Mouse (Mus musculus) large intestine, adult 2 months (tissue): ENCODE data around the gene Gpr21. TPM values are rescaled to one million over a fixed set of nuclear protein-coding genes. Genes with fewer than 3 reads are reported as not detected.
"Not testable (repeated sequence)": the region's sequence is repeated elsewhere in the genome, so short reads cannot be mapped to it uniquely, and the experiment has no call there.

Source experiments
- DNase-seq: peaks from one replicate; pipeline ENCODE4 v3.0.0-alpha.2; 2012; ENCODE audit warnings: low read depth, low spot score
- WGBS: fragments of 180-500 bp; shearing (Covaris S2); methylation state at CpG from one replicate; pipeline ENCODE4 v1.1.7; 2018; 5-methylcytosine and 5-hydroxymethylcytosine counted together
- polyA plus RNA-seq: library from polyadenylated mRNA; depleted of rRNA; stranded (reverse); fragments of >200 nt; gene quantifications from 2 replicates; pipeline ENCODE4 v1.2.3, GENCODE M21; 2012; rRNA removed

Gpr21 gene
- 0.04 and 0.12 TPM in 2 replicates for polyA plus RNA-seq

DNA sequence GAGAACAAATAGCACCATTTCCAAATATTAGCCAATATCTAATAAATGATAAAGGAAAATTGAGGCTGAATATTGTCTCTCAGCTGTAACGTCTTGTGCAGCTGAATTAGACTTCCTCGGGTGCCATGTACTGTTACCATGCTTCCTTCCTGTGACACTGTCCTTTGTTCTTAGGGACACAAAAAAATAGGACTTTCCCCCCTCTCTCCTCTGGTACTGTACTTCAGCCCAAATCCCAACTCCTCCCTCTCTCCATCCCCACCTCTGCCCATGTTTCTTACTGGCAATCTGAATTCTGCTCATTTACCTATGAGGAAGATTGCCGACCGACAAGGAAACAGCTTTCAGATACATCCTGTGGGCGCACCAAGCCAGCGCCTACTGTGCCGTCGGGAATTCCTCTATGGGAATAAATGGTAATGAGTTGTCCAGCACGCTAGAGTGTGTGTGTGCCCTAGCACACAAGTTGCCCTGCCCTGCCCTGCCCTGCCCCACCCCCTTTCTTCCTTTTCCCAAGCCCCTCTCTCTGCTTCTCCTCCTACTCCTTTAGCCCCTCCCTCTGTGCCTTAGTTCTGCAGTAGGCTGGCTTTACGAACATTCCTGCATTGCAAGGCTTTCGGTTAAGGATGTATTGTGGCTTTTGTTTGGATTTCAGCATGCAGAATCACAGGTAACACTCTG, at the start of gene Gpr21:
Gene Gpr21, plus strand, starts transcription at position 303 of the 681 bp plus-strand sequence.
- no peak for DNase-seq
- 35% methylated on average over 11 of the region's 11 CpGs for WGBS

DNA sequence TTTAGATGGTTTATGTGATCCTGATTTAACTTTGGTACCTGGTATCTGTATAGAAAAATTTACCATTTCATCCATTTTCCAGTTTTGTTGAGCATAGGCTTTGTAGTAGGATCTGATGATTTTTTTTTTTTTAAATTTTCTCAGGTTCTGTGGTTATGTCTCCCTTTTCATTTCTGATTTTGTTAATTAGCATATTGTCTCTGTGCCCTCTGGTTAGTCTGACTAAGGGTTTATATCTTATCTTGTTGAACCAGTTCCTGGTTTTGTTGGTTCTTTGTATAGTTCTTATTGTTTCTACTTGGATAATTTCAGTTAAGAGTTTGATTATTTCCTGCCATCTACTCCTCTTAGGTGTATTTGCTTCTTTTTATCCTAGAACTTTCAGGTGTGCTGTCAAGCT, 36.6 kb upstream of the Gpr21 start:
- DNase-seq = no peak

DNA sequence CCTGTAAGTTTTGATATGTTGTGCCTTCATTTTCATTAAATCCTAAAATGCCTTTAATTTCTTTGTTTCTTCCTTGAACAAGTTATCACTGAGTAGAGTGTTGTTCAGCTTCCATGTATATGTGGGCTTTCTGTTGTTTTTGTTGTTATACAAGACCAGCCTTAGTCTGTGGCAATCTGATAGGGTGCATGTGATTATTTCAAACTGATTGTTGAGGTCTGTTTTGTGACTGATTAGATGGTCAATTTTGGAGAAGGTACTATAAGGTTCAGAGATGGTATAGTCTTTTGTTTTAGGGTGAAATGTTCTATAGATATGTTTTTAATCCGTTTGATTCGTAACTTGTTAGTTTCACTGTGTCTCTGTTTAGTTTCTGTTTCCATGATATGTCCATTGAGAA, 36.1 kb upstream of the Gpr21 start:
- WGBS = 88% methylated on average over 2 of the region's 2 CpGs
- DNase-seq = no peak

DNA sequence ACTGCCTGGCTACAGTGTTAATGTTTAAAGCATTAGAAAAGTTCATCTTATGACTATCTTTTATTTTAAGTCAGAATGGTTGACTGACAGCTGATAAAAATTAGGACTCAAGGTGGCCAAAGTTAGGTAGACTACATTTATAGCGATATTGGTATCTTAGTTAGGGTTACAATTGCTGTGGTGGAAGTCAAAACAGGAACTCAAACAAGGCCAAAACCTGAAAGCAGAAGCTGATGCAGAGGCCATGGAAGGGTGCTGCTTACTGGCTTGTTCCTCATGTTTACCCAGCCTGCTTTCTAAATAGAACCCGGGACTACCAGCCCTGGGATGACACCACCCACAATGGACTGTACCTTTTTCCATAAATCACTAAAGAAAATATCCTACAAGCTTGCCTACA, 32.0 kb upstream of the Gpr21 start:
- WGBS = 66% methylated on average over 2 of the region's 2 CpGs
- no peak for DNase-seq

DNA sequence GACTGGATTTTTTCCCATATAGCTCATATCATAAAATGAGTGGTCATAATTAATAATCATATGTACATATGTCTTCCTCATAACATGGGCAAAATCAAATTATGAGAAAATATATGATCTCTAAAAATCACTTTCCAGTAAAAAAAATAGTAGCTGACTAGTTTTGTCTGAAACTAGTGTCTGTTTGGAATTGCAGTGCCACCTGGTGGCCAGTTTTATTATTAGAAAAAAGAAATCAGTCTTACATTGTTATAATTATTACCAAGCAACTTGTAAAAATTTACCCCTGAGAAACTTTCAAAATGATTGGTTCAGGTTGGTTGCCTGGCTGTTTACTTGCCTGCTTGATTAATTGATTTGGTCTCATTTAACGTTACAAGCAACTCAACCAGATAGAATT, 30.8 kb upstream of the Gpr21 start:
- peak; percentile 16 for DNase-seq
- 81% methylated on average over 1 of the region's 1 CpGs for WGBS

DNA sequence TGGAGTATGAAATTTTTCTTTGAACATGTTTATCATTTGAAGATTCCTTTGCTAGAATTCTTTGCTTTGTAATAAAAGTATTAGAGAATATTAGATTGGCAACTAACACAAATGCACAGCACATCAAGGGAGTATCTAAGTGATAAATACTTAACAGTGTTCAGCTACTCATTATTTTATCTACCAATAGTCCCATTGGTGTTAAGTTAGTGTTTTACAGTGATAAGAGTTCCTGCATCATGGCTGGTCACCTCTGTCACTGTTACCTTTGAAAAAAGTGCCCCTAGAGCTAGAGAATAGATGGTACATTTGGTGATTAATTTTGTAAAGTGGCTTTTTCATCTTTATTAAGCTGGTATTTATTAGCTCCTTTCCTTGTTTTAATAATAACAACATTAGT, 29.7 kb upstream of the Gpr21 start:
- DNase-seq = no peak

DNA sequence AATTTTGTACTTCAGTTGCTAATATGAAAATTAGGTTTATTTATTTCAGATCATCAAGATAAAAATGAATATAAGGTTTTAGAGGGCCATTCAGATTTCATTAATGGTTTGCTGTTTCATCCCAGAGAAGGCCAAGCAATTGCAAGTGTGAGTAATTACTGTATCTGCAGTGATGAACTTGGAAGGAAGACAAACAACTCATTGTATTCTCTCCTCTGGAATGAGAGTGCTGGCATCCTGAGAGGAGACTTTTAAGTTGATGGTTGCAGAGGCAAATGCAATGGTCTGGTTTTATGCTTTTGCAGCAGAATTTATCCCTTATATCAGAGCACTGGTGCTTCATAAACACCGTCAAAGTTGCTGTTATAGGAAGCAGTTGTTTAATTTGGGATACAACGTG, 27.2 kb upstream of the Gpr21 start:
- WGBS = 87% methylated on average over 2 of the region's 2 CpGs
- DNase-seq = no peak

DNA sequence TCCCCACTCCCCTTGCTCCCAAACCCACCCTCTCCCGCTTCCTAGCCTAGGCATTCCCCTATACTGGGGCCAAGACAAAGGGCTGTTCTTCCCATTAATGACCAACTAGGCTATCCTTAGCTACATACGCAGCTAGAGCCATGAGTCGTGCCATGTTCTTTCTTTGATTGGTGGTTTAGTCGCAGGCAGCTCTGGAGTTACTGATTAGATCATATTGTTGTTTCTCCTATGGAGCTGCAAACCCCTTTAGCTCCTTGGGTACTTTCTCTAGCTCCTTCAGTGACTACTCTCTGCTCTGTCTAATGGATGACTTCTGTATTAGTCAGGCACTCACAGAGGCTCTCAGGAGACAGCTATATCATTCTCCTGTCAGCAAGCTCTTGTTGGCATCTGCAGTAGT, 18.8 kb upstream of the Gpr21 start:
- DNase-seq = no peak
- 97% methylated on average over 4 of the region's 4 CpGs for WGBS

DNA sequence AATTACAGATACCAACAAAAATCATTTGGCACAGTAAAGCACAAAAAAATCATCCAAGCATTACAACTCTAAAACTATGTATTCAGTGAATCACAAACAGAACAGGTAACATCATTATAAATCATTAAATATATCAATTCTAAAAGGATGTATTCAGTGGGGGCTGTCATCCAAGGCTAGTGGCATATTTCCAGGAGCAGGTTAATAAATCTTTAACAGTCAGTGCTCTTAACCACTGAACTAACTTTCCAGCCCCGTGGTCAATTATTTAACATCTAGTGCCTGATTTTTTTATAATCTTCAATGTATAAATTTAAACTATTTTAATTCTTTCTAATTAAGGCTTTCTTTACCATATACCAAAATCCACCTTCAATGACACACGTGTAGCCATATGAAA, 10.3 kb upstream of the Gpr21 start:
- DNase-seq = not testable (repeated sequence)
- WGBS = 42% methylated on average over 2 of the region's 2 CpGs

DNA sequence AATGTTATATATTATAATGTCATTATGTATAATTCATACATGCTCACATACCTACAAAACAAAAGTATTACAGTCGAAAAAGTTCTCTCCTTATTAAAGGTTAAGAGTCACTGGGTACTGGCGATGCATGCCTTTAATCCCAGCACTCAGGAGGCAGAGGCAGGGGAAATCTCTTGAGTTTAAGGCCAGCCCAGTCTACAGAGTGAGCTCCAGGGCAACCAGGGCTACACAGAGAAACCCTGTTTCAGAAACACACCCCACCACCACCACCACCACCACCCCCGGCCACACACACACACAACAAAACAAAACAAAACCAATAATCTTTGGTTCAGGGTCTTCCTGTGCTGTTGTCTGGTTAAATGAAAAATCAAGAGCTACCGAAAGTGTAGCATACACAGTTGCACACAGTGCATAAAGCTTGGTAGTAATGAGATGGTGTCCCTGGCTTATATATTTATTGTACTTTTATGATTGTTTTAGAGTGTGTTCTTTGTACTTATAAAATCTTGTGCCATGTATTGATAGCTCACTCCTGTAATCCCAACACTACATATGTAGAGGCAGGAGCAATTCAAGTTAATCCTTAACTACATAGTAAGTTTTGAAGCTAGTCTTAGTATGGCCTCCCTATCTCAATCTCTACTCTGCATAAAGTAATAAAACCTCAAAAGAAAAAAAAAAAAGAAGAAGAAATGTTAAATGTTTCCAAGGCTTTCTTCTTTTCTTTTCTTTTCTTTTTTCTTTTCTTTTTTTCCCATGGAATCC, 4.8 kb upstream of the Gpr21 start:
- peak; percentile 68 for DNase-seq
- 40% methylated on average over 4 of the region's 4 CpGs for WGBS

DNA sequence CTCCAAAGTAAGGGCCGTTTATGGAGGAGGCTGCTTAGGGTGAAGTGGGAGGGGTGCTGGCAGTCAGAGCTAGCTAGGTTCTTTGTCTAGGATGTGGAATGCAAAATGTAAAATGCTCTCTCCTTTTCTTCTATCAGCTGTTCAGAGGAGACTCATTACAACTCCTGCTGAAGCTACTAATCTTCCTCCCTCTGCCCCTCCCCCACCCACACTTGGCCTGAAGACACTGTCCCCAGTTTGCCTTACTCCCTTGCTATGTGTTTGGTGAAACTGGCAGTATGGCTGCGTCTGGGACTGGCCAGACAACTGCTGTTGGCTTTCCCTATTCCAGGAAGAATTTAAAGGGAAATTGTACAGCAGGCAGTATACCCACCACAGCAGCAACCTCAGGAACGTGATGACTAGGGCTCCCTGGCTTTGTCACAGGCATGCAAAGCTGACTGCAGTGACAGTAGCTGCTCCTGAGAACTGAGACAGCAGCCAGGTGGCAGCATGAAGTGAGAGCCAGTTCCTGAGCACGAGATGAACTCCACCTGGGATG, 860 bp downstream of the Gpr21 start:
- WGBS = 47% methylated on average over 4 of the region's 4 CpGs
- DNase-seq = no peak

DNA sequence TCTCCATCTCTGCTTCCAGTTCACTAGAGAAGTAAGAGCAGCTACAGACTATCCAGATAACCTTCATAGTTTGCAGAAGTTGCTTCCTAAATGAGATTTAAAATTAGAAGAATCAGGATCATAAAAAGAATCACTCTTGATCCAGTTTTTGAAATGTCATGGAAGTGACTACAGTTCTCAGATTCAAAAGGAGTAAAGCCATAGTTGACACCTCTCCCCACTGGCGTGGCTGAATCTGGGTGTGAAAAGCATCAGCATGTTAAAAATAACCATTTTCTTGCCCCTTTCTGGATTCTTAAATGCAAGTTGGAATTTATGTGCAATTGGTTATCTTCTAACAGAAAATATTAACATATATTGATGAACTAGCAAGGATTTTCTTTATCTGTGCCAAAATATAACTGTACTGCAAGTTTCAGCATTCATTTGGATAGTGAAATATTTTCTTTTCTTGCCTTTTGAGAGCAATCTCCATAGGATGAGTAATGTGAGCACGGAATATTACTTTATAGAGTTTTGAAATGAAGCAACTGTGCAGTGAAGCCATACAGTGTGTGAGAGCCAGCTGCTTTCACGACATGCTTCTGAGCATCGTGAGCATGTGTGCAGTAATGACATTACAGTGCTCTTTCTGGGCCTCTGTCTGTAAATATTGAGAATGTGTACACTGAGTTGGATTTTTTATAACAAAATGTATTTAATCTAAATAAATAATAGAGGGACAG, 2.6 kb downstream of the Gpr21 start:
- WGBS = 76% methylated on average over 4 of the region's 4 CpGs
- no peak for DNase-seq

DNA sequence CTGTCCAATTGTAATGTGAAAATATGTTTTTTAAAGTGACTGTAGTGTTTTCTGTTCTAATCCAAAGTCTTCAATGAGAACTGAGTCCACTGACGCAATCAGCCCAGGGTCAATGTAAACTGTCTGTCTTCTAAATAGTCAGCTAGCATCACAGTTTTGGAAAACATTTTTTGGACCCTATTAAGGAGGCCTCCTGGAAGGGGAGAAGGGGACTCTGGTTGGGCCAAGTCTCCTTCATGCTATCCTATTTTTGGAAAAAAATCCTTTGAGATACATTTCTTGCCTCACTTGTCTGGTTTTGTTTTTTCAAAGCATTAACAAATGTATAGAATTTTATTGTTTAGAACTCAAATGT, 3.1 kb downstream of the Gpr21 start:
- WGBS = 82% methylated on average over 1 of the region's 1 CpGs

DNA sequence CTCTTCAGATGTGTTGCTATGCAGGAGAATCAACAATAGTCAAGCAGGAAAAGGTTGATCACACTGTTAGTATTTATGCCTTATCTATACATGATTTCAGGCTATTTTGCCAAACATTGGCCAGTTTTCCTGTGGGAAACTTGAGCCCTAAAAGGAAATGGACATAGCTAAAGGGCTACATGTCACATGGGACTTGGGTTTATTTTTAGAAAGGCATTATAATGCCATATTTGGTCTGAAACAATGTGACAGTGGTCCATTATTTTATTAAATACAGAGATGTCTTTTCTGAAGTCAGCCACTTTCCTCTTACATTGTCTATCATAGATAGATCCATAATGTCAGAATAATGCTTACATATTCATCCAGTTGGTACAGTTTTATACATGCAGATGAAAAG, 11.5 kb downstream of the Gpr21 start:
- no peak for DNase-seq

More for the DNA sequence above, 3.1 kb downstream of the Gpr21 start:
- no peak for DNase-seq

DNA sequence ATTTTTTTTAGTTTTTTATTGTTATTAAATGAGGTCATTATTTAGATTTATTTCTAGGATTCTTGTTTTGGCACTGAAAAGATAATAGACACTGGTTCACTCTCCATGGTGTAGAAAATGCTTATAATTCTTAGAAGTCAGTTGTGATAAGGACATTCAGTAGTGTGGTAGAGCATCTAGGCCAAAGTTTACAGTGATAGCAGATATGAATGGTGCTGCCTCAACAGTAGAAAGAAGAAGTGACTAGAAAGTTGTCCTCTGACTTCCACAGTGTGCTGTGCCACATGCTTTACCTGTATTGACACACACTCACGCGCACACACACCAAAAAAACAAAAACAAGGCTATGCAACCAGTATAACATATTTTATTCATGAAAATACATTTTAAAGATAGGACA, 13.3 kb downstream of the Gpr21 start:
- 98% methylated on average over 2 of the region's 2 CpGs for WGBS
- no peak for DNase-seq

DNA sequence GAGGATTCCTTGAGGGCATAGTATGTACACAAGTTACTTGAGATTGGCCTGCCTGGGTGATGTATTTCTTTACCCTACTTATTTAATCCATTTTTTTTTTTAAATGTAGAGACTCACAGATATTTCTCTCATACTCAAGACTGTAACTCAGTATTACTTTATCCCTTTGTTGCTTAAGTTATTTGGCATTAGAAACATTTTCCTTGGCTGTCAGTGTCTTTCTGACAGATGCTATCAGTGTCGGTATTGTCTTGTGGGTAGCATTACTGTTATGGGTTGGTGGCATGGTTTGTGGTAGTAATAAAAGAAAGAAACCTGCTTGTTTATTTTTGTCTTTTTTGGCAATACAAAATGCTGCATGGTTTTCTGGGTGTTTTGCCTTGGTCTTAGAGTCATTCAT, 14.6 kb downstream of the Gpr21 start:
- WGBS = 89% methylated on average over 1 of the region's 1 CpGs
- DNase-seq = no peak

DNA sequence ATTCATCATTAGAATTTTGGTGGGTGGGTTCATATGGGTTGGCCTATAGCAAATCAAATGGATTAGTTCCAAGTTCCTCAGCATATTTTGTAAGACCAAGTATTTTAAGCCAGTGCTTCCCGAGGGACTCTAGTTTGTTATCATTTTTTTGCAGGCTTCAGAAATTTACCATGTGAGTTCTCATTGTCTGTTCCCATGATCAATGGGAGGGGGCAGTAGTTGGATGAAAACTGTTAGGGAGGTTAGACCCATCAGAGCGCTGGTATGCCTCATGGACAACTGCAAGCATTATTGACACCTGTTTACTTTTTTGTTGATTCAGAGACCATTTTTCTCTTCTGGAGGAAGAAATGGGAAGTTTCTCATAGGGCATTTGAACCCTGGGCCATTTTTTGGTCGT, 15.5 kb downstream of the Gpr21 start:
- no peak for DNase-seq
- 78% methylated on average over 3 of the region's 3 CpGs for WGBS

DNA sequence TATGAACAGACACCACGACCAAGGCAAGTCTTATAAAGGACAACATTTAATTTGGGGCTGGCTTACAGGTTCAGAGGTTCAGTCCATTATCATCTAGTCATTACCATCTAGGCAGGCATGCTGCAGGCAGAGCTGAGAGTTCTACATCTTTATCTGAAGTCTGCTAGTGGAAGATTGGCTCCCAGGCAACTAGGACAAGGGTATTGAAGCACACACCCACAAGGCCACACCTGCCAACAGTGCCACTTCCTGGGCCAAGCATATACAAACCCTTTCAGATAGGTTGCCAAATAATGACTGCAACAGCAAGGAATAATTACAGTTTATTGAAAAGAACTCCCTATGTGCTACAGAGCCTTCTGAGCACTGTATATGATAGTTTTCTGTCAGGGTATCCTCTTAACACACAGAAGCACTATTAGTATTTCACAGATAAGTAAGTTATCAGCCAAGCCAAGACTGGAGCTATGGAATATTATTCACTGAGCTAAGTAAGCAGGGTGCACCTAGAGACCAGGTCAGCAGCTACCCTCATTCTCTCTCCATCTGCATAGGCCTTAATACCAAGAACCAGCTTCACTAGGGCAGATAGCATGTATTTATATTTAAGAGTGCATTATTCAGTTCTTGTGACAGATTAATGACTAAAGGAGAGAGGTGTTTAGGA, 33.3 kb downstream of the Gpr21 start:
- DNase-seq = peak; percentile 47
- 42% methylated on average over 1 of the region's 1 CpGs for WGBS

DNA sequence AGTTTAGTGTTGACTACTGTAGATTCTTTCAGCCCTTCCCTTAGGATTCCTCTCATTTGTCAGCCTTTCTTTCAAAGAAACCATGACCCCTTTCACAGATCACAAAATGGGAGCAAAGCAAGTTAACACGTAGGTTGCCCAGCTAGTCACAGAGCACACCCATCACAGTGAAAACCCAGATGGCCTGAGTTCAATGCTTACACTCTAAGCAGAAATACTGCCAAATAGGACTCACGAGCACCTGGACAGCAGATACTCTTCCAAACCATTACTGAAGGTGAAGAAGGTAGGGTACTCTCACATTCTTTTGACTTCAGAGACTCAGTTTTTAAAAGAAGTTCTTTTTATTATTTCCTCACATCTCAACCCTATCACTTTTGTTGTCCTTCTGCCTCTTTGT, 40.2 kb downstream of the Gpr21 start:
- DNase-seq = no peak
- WGBS = 92% methylated on average over 2 of the region's 2 CpGs

DNA sequence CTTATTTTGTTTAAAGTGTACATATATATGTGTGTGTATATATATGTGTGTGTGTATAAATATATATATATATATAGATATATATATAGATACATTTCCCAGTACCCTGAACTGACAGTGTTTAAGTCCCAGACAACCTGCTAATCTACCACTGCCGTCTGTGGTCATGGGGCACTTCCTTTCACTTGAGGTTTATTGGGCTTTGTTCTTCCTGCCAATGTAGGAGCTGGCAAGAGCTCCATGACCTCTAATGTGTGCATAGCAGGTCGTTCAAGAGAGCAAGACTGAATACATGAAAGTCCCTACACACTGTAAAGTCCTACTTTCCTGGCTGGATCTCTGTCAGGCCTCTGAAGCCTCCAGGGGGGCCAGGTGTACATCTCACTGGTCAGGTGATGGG, 49.4 kb downstream of the Gpr21 start:
- 21% methylated on average over 2 of the region's 2 CpGs for WGBS
- no peak for DNase-seq
